Mouse (Mus musculus) embryonic facial prominence, embryonic 14.5 days (tissue): Measurements from ENCODE around the gene Rgs17. TPM values are rescaled to one million over a fixed set of nuclear protein-coding genes. Genes with fewer than 3 reads are reported as not detected.

Experiments used
- ATAC-seq: fragments of 200-750 bp; cut with Nextera tagmentation; 2 replicates; pipeline ENCODE4 v1.8.0; 2017; ENCODE audit warnings: low read depth, moderate number of reproducible peaks, moderate TSS enrichment
- DNase-seq: peaks from one replicate; pipeline ENCODE4 v3.0.0-alpha.2; 2015; ENCODE audit warnings: low spot score
- H3K27ac ChIP-seq: fragments of 300-500 bp; sonication (generic); replicated peaks from 2 replicates; pipeline ENCODE4 v1.5.1; 2014; ENCODE audit warnings: low read depth, mild to moderate bottlenecking, low read length, moderate library complexity
- H3K27me3 ChIP-seq: fragments of 300-500 bp; sonication (generic); replicated peaks from 2 replicates; pipeline ENCODE4 v1.6.1; 2014; ENCODE audit warnings: low read length; ENCODE audit not compliant: control insufficient read depth, insufficient read depth
- H3K36me3 ChIP-seq: fragments of 300-500 bp; sonication (generic); 2 replicates; pipeline ENCODE4 v1.6.1; 2014; ENCODE audit warnings: low read length, mixed read lengths; ENCODE audit not compliant: control insufficient read depth, insufficient read depth
- H3K4me1 ChIP-seq: fragments of 300-500 bp; sonication (generic); 2 replicates; pipeline ENCODE4 v1.6.1; 2014; ENCODE audit warnings: antibody characterized with exemption, low read length; ENCODE audit not compliant: control insufficient read depth, insufficient read depth
- H3K4me2 ChIP-seq: fragments of 300-500 bp; sonication (generic); 2 replicates; pipeline ENCODE4 v1.6.1; 2014; ENCODE audit warnings: low read depth, mild to moderate bottlenecking, low read length, moderate library complexity, mixed read lengths
- H3K4me3 ChIP-seq: fragments of 300-500 bp; sonication (generic); 2 replicates; pipeline ENCODE4 v1.5.1; 2014; ENCODE audit warnings: low read depth, mild to moderate bottlenecking, low read length
- H3K9ac ChIP-seq: fragments of 300-500 bp; sonication (generic); 2 replicates; pipeline ENCODE4 v1.6.1; 2014; ENCODE audit warnings: low read depth, mild to moderate bottlenecking, low read length, moderate library complexity, mixed read lengths
- H3K9me3 ChIP-seq: fragments of 300-500 bp; sonication (generic); 2 replicates; pipeline ENCODE4 v1.6.1; 2016; ENCODE audit warnings: low read length; ENCODE audit not compliant: control insufficient read depth
- WGBS: fragments of 180-500 bp; shearing (Covaris S2); extraction: QIAGEN DNeasy Blood & Tissue Kit; methylation state at CpG from one replicate; pipeline ENCODE4 v1.1.7; 2014; 5-methylcytosine and 5-hydroxymethylcytosine counted together
- polyA plus RNA-seq: library from polyadenylated mRNA; unstranded; fragments of >200 nt; fragmentation: Nextera tagmentation; extraction: Ambion mirVana; gene quantifications from 2 replicates; pipeline ENCODE4 v1.2.1, GENCODE M21; 2014

Gene Rgs17
- polyA plus RNA-seq, 1 experiment from 2014 or later = 2.1 TPM

GRCm38 (mm10) chr10:5900731-5901130 lies 21.5 kb downstream of the Rgs17 start:
- H3K36me3 ChIP-seq = no peaks in the 10 kb centered on the region
- DNase-seq (no peak), ATAC-seq (no peak)
- no peaks in the 10 kb centered on the region for H3K9me3 ChIP-seq
- WGBS = 68% methylated on average over 6 of the region's 6 CpGs
- no peaks in the 10 kb centered on the region for H3K27me3 ChIP-seq
- H3K4me1 ChIP-seq = no peaks in the 10 kb centered on the region
- H3K9ac ChIP-seq = no peak overlapping the region
- no peak overlapping the region for H3K4me3 ChIP-seq
- H3K4me2 ChIP-seq = no peak overlapping the region
- no peak overlapping the region for H3K27ac ChIP-seq

DNA sequence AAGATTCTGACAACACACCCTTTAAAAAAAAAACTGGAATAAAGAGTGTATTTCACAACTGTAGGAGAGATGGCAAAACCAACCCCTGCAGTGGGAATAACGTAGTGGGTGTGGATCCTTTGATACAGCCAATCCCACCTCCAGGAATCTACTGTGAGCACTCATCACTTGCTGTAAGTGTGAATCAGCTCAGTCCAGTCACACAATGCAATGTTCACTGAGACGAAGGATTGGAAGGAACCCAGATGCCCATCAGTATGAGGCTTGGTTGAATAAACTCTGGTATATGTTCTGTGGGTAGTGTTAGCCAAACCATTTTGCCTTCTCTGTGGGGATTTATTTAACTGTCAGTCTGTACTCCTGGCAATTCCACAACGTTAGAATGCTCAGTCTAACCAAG lies 45.1 kb downstream of the Rgs17 start:
- no peaks in the 10 kb centered on the region for H3K36me3 ChIP-seq
- no peak overlapping the region for H3K4me3 ChIP-seq
- DNase-seq = no peak
- H3K4me2 ChIP-seq = no peak overlapping the region
- 63% methylated on average over 3 of the region's 3 CpGs for WGBS
- no peaks in the 10 kb centered on the region for H3K27me3 ChIP-seq
- H3K4me1 ChIP-seq = no peaks in the 10 kb centered on the region
- H3K9me3 ChIP-seq = no peaks in the 10 kb centered on the region
- no peak for ATAC-seq
- H3K9ac ChIP-seq = no peak overlapping the region
- H3K27ac ChIP-seq = no peak overlapping the region

GRCm38 (mm10) chr10:5871081-5871480 lies 51.1 kb downstream of the Rgs17 start:
- no peaks in the 10 kb centered on the region for H3K4me1 ChIP-seq
- H3K9me3 ChIP-seq = no peaks in the 10 kb centered on the region
- WGBS = 41% methylated on average over 4 of the region's 4 CpGs
- DNase-seq (no peak), ATAC-seq (no peak)
- H3K9ac ChIP-seq = no peak overlapping the region
- no peaks in the 10 kb centered on the region for H3K36me3 ChIP-seq
- H3K27me3 ChIP-seq = no peaks in the 10 kb centered on the region
- no peak overlapping the region for H3K4me2 ChIP-seq
- H3K4me3 ChIP-seq = no peak overlapping the region
- no peak overlapping the region for H3K27ac ChIP-seq

GRCm38 (mm10) chr10:5867981-5868552 lies 54.1 kb downstream of the Rgs17 start:
- Histone ChIP-seq H3K9ac (no peak overlapping the region), H3K4me2 (no peak overlapping the region), H3K9me3 (no peaks in the 10 kb centered on the region), H3K4me3 (no peak overlapping the region), H3K27ac (no peak overlapping the region), H3K27me3 (no peaks in the 10 kb centered on the region), H3K36me3 (no peaks in the 10 kb centered on the region), H3K4me1 (no peaks in the 10 kb centered on the region)
- DNase-seq (peak; percentile 38), ATAC-seq (no peak)
- WGBS = 62% methylated on average over 11 of the region's 11 CpGs

DNA sequence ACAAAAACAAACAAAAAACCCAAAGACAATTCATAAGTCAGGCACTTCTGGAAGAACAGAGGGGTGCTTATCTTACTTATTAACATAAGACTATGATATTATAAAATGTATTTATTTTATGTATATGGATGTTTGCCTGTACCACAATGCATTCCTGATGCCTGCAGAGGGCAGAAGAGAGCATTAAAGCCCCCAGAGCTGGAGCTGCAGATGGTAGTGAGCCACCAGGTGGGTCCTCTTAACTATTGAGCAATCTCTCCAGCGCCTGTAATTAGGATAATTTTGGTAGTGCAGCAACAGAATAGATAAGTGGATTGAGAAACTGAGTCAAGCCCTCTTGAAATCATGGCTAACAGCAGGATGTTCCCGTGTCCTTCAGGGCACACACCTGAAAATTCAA lies 56.2 kb downstream of the Rgs17 start:
- Histone ChIP-seq H3K27ac (no peak overlapping the region), H3K4me3 (no peak overlapping the region), H3K27me3 (no peaks in the 10 kb centered on the region), H3K36me3 (no peaks in the 10 kb centered on the region), H3K4me2 (no peak overlapping the region), H3K9ac (no peak overlapping the region), H3K9me3 (no peaks in the 10 kb centered on the region), H3K4me1 (no peaks in the 10 kb centered on the region)
- 53% methylated on average over 2 of the region's 2 CpGs for WGBS
- ATAC-seq (no peak), DNase-seq (no peak)

DNA sequence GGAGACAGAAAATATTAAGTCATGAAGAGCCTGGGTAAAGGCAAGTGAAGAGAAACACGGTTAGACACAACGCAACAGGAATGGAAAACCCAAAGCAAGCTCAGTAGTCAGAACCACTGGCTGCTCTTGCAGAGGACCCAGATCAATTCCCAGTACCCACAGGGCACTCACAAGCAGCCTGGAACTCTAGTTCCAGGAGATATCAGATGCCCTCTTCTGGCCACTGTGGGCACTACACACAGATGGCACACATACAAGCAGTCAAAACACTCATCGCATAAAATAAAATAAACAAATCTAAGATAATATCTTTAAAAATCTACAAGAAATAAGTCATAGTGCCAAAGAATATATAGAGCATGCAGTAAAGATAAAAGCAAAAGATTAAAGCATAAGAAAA lies 59.5 kb downstream of the Rgs17 start:
- Histone ChIP-seq H3K27ac (no peak overlapping the region), H3K4me3 (no peak overlapping the region), H3K27me3 (no peaks in the 10 kb centered on the region), H3K9ac (no peak overlapping the region), H3K4me2 (no peak overlapping the region), H3K4me1 (no peaks in the 10 kb centered on the region), H3K36me3 (no peaks in the 10 kb centered on the region), H3K9me3 (no peaks in the 10 kb centered on the region)
- no peak for DNase-seq
- ATAC-seq = no peak
- 95% methylated on average over 3 of the region's 3 CpGs for WGBS

DNA sequence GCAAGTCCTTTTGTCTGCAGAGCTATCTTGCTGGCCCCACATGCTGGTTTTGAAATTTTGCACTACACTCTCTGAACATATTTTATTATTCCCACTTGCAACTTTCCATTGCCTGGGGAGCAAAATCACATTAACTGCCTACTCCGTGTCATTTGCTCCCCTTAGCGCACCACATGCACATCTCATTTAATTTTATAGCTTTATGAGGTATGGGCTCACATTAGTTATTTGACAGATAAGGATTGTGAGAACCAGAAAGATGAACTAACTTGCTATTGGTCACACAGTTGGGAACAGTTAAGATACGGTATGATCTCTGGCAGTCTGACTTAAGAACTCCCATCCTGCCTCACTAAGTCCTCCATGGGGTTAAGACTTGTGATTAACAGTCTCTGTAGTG lies 61.4 kb downstream of the Rgs17 start:
- no peak for ATAC-seq
- WGBS = 79% methylated on average over 3 of the region's 3 CpGs
- H3K4me2 ChIP-seq = no peak overlapping the region
- no peak for DNase-seq
- no peak overlapping the region for H3K4me3 ChIP-seq
- no peaks in the 10 kb centered on the region for H3K4me1 ChIP-seq
- H3K9me3 ChIP-seq = no peaks in the 10 kb centered on the region
- no peaks in the 10 kb centered on the region for H3K27me3 ChIP-seq
- no peak overlapping the region for H3K9ac ChIP-seq
- H3K36me3 ChIP-seq = no peaks in the 10 kb centered on the region
- H3K27ac ChIP-seq = no peak overlapping the region

DNA sequence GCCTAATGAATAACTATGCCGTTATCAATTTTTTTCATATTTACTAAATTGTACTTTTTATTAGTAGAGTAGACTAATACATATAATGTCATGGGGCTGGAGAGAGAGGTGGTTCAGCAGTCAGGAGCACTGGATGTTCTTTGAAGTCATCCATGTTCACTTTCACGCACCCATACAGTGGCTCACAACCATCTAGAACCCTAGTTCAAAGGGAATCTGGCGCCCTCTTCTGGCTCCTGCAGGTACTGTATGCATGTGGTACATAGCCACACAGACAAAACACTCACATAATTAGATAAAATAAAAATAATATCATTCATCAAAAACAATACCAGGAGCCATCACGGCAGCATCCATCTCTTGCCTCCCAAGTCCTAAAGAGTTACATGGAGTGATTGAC lies 62.5 kb downstream of the Rgs17 start:
- WGBS = 74% methylated on average over 4 of the region's 4 CpGs

GRCm38 (mm10) chr10:5857996-5858549 lies 64.1 kb downstream of the Rgs17 start:
- DNase-seq = no peak
- 49% methylated on average over 10 of the region's 10 CpGs for WGBS
- Histone ChIP-seq H3K4me3 (no peak overlapping the region), H3K9ac (no peak overlapping the region), H3K36me3 (no peaks in the 10 kb centered on the region), H3K27me3 (no peaks in the 10 kb centered on the region), H3K9me3 (no peaks in the 10 kb centered on the region), H3K4me2 (no peak overlapping the region), H3K27ac (no peak overlapping the region), H3K4me1 (no peaks in the 10 kb centered on the region)
- no peak for ATAC-seq

More for the DNA sequence above, 62.5 kb downstream of the Rgs17 start:
- Histone ChIP-seq H3K36me3 (no peaks in the 10 kb centered on the region), H3K9ac (no peak overlapping the region), H3K4me2 (no peak overlapping the region), H3K27me3 (no peaks in the 10 kb centered on the region), H3K27ac (no peak overlapping the region), H3K9me3 (no peaks in the 10 kb centered on the region), H3K4me1 (no peaks in the 10 kb centered on the region), H3K4me3 (no peak overlapping the region)
- DNase-seq (no peak), ATAC-seq (no peak)
